Mouse (Mus musculus): ENCODE measurements around the gene Plekha7.
"Not testable (repeated sequence)": the region's sequence is repeated elsewhere in the genome, so short reads cannot be mapped to it uniquely, and the experiment has no call there.

Plekha7 gene

GRCm38 (mm10) chr7:116093466-116093850 lies 214.7 kb downstream of the Plekha7 start:
- in situ Hi-C loops (cut with MboI, MseI) = no loop called here

- in situ Hi-C loops (cut with MboI, MseI) = no loop called here
Observed at GRCm38 (mm10) chr7:116092710-116093465, 215.3 kb downstream of the Plekha7 start.

GRCm38 (mm10) chr7:116084366-116084765 lies 223.8 kb downstream of the Plekha7 start, which contains the start of gene Gm4353:
TSS of gene Gm4353 (minus strand) at chr7:116084635.
- in situ Hi-C loops (cut with MboI, MseI) = not testable (repeated sequence)
